Mouse (Mus musculus) CH12F3 (cell line): ENCODE results near the gene H2-DMb1.

ENCODE experiments used
- in situ Hi-C: fragments of 300-500 bp; cut with MboI; formaldehyde crosslinking; loops from 2 replicates; pipeline ENCODE4 v1.14.3; 2020; ENCODE audit warnings: low sequenced_read_pairs

H2-DMb1 gene

DNA sequence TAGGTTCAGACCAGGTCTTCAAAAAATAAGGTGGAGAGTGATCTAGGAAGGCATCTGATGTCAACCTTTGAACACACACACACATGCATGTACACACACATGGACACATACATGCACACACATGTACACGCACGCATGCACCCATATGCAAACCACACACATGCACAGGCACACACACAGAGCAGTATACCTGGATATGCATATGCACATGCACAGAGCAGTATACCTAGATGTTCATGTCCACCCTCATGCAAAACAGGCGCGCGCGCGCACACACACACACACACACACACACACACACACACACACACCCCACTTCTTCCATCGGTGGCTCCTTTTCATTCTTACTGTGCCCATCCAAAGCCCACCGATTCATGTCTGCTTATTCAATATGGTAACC is 55.0 kb downstream of the H2-DMb1 start:
- in situ Hi-C loops: no loop called here

DNA sequence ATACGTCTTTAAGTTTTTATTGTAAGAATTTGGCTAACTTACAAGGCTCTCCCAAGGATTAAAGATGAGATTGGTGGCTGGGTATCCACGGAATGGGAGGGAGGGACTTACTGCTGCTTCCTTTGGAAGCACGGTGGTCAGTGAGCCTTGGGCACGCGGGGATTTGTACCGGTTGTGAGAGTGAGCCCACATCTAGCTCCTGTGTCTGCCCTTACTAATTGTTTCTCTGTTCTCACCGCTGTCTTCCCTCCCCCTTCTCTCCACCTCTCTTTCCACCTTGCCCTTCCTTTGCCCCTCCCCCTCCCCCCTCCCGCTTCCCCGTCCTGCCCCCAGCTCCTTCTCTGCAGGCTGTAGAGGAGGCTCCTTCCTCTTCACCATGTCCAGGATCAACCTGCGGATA is 55.5 kb downstream of the H2-DMb1 start:
- in situ Hi-C loops: no loop called here

DNA sequence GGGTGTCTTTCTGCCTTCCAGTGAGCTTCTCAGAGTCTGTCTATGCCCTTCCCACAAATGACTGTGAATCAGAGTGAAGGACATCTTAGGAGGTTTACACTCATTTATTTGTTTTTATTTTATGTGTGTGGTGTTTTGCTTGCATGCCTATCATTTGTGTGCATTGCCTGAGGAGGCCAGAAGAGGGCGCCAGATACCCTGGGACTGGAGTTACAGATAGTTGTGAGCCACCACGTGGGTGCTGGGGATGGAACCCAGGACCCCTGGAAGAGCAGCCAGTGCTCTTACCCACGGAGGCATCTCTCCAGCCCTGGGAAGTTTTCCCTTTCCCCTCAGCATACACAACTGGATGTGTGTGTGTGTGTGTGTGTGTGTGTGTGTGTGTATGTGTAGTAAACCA is 56.8 kb downstream of the H2-DMb1 start:
- in situ Hi-C loops: no loop called here
